Mouse (Mus musculus): ENCODE results near the gene Tec.

Gene Tec

DNA sequence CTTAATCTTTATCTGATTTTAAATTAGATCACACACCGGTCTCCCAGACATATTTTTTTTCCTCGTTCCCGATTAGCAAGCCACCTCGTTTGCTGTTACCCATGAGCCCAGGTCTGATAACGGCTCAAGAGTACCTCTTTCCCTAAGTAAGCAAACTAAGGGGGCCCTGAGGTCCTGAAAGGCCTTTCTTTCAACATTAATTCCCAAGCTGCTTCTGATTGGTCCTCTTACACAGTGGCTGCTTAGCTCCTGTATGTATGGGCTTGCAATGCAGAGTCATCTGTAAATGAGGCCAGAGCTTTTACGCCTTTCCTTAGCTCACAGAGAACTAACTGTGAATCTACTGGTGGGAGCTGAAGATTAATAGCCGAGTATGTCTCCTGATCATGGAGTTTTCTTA lies 131.4 kb downstream of the Tec start:
- peak; percentile 44 for DNase-seq (ENCODE audit: low read depth)

DNA sequence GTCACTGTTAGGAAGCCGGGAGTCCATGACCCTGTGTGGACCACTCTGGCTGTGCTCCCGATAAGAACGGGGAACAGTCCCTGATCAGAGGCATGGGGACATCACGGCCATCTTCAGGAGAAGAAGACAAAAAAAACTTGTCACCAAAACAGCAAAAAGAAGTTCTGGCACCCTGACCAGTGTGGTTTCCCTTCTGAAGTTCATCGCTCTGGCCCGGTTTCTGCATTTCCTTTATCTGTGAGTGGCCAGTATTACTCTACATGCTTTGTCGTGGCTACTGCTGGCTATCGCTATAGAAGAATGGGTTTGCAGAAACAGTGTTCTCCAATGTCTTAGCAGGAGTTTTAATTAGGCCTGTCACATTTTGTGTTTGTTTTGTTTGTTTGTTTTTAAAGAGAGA lies 131.8 kb downstream of the Tec start:
- peak; percentile 67 for DNase-seq (ENCODE audit: low read depth)

DNA sequence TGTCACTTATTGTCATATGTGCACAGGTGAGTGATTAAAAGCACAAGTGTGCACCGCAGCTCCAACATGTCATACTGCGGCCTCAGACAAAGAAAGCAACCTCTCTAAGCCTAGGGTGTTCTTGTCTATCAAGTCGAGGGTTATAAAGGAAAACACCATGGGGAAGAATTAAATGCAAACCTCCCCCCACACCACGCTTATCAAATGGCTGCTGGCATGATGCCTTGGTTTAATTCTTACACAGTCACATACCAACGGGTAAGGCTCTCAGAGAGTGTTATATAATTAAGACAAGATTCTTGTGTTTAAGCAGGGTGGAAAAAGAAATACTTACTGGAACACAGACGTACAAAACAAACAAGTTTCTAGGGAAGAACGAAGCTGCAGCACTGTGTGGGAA lies 132.5 kb downstream of the Tec start:
- DNase-seq (ENCODE audit: low read depth), result no peak

DNA sequence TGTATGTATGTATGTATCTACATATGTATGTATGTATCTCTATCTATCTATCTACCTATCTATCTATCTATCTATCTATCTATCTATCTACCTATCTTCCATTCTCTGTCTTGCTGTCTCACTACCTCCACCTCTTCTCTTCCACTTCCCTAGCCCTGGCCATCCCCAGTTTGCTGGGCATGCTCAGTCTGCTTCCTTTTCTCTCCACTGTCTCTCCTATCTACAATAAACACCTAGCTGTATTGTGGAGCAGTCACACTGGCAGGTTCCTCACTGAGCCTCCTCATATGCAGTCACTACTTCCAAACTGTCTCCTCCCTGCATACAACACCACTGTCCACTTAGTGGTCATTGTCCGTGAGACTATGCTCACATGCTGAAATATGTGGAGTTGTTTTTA lies 135.4 kb downstream of the Tec start:
- no peak for DNase-seq (ENCODE audit: low read depth)

DNA sequence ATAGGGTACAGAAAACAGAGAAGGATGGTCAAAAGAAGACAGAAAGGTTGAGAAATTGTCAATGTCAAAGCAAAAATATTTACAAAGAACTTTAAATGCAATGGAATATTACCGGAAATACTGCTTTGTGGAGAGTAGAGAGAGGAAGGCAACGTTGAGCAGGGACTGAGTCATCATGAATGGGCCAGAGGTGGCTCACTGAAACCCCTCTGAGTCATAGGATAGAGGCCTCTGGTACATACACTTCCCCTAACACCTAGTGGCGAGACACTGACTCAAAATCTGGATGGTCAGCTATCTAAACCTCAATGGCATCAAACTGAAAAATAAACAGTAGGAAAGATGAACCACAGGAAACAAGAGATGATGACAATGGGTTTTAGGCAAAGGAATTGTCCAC lies 142.9 kb downstream of the Tec start:
- peak; percentile 96 for DNase-seq (ENCODE audit: low read depth)

DNA sequence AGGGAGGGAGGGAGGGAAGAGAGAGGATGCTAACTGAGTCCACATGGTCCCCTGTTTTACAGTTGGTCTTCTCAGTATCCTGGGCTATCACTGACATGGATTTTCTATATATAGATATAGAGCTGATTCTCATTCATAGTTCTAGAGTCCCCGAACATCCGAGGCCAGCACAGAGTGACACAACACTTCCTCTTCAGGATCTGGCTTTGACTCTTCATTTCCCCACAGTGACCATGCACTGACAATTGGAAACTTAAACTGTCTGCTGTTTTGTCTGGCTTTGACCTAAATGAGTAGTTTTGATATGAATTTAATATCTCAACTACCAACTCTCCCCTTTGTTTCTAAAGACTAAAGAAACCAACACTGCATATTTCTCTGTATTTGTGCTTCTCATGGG lies 144.9 kb downstream of the Tec start:
- peak; percentile 83 for DNase-seq (ENCODE audit: low read depth)

DNA sequence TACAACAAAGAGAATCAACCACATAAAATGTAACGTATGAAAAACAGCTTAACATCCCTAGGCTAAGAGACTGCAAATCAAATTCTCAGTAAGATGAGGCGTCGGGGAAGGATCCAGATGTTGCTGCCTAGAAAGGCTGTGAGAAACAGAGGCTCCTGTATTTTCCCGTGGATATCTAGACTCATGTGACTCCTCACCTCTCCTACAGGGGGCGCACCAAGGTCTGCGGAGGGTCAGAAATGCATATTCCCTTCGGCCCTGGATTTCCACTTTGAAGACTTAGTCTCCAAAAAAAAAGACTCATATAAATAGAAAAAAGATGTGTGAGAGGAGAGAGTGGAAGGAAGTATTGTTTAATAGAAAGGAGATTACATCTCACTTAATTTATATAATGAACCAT lies 147.7 kb downstream of the Tec start:
- no peak for DNase-seq (ENCODE audit: low read depth)

DNA sequence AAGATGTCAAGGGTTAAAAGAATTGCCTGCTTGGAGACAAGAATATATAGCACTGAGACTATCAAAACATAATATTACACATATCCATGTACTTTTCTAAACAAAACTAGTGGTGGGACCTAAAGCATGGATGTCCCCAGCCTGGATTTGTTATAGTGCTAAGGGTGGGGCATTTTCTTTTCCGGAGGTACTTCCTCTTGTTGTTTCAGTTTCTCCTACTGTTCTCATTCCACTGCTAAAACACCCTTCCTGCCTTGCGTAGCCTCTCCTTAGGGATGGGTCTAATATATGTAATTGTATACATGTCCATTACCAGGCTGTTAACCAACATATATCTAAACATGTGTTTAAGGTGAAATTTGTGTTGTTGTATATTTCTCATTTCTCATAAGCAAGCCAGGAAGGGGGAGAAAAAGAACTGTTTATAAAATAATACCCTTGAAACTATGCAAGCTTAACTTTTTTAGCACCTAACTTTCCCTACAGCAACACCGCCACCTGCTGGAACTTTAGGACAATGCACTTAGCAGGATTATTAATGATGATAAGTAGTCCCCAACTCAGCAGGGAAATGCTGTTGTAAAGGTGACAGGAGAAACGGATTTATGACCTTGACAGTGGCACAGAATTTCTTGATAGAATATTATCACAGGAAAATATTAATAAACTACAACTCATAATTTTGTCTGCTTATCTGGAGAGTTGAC lies 157.6 kb downstream of the Tec start:
- peak; percentile 82 for DNase-seq (ENCODE audit: low read depth)

DNA sequence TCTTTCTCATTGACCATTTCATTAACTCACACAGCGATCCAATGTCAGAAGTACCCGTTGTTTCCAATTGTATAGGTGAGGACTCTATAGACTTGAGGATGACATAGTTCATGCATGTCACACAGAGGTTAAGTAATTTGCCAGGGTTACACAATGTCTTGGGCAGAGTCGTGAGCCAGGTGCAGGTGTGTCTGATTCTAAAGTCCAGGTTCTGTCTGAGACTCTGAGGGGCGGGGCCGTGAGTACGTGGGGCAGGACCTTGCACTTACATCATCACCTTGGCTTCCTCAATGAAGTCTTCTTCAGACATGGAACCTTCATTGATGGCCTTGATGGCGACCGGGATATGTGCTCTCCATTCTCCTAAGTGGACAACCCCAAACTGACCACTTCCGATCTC lies 158.3 kb downstream of the Tec start:
- no peak for DNase-seq (ENCODE audit: low read depth)

DNA sequence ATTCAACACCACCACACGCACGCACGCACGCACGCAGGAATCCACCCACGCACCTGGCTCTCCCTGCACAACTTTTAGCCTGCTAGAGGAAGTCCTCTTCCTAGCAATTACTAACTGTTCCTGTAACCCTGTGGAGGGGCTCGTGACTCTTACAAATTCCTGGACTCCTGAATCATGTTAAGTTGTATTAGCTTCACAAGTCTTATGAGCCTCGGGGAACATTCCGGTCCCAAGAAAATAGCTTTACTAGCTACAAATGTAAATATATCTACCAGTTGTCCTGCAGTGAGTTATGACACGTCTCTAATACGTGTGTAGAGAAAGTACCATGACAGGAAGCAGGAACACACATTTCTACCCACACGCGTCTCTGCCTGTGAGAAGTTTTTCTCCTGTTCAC lies 158.8 kb downstream of the Tec start:
- DNase-seq (ENCODE audit: low read depth), result no peak

DNA sequence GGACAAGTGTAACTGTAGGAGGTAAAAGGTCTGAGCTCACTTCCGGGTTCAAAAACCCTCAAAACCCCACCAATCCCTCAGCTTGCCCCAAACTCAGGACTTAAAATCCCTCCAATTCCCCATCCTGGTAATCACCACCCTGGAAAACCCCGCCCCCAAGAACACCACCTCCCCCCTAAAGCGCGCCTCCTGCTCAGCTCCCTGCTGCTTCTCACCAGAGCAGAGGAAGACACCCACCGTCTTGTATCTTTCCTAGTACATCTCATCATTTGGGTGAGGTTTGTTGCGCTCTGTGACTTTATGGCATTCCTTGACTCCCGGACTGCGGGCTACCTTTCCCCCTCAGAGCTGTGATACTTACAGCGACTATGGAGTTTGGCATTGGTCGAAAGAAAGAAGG lies 161.6 kb downstream of the Tec start:
- DNase-seq (ENCODE audit: low read depth), result no peak

DNA sequence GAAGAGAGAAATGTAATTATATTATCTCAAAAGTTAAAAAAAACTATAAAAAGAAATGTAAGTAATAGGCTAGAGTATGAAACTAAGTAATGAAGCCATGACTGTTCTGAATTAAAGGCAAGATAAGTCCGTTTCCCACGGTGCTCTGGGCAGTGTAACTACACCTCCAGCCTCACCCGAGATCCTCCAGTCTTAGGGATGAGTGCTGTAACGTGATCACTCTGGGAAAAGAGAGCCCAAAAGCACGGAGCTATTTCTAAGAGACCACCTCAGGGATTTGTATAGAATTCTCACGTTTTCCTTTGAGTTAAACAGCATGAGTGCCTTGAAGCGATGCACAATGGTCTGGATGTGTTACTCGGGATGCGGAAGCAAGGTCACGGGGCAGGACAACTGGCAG lies 162.2 kb downstream of the Tec start:
- DNase-seq (ENCODE audit: low read depth), result no peak

Measured in 416B (cell line).